Comparison of ENCODE assay signal across 8 mouse cellular contexts in the genomic region with DNA sequence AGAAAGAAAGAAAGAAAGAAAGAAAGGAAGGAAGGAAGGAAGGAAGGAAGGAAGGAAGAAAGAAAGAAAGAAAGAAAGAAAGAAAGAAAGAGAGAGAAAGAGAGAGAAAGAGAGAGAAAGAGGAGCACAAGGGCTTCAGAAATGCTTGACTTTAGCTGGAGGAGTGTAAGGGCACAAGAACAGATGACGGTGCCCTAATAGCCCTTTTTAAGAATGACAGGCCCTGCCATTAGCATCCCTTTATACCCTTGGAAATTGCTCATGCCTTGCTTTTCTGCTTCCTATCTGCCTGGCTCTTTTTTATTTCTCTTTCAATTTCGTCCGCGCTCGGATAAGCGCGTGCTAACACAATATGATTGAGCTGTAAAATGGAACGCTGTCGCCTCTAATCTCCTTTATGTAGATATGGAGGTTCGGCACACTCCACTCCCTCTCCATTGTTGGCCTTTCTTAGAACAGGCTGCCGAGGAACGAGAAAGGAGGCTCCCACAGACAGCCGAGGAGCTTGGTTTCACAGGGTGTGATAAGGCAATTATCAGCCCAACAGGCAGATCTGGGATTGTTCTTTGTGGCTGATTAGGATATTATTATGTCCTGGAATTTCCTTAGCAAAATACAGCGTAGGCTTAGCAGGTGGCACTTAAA.
DNase-seq lines count a peak whose midpoint lies in the region; ATAC-seq lines count a peak whose summit lies in the region.

No protein-coding gene starts in this region.

- DNase-seq in left cerebral cortex, postnatal 25 days (ENCODE audit: low spot score in 2 of 2), result peak; percentile 5 to 8
- DNase-seq in left cerebral cortex, postnatal 10 days (ENCODE audit: extremely low spot score in 1 of 2, low spot score in 2 of 2), result no peak
- DNase-seq in embryonic facial prominence, embryonic 10.5 days (ENCODE audit: low spot score), result no peak
- no peak for DNase-seq in ovary, postnatal 10 days (ENCODE audit: low spot score)

- H3K36me3 ChIP-seq in embryonic facial prominence, embryonic 10.5 days (replicated peaks), result no peaks in the 10 kb centered on the region
- no peaks in the 10 kb centered on the region for H3K36me3 ChIP-seq in intestine, embryonic 16.5 days (ENCODE audit: control insufficient read depth, insufficient read depth, low read length)
- H3K36me3 ChIP-seq in neural tube, embryonic 14.5 days (ENCODE audit: control insufficient read depth, insufficient read depth, low read length), result no peaks in the 10 kb centered on the region
- no peaks in the 10 kb centered on the region for H3K36me3 ChIP-seq in kidney, embryonic 15.5 days

- no peak overlapping the region for H3K27ac ChIP-seq in embryonic facial prominence, embryonic 10.5 days (replicated peaks)
- no peak overlapping the region for H3K27ac ChIP-seq in intestine, embryonic 16.5 days (ENCODE audit: low read length)
- no peak overlapping the region for H3K27ac ChIP-seq in neural tube, embryonic 14.5 days (ENCODE audit: low read depth, low read length)
- no peak overlapping the region for H3K27ac ChIP-seq in kidney, embryonic 15.5 days

- 0 out of 2 replicates have a peak overlapping the region, but pooled peaks have one; percentile 18 for H3K4me3 ChIP-seq in embryonic facial prominence, embryonic 10.5 days
- peak overlapping the region; percentile 19; the same call in 1 of the 2 replicates for H3K4me3 ChIP-seq in intestine, embryonic 16.5 days (ENCODE audit: low read length)
- no peak overlapping the region for H3K4me3 ChIP-seq in neural tube, embryonic 14.5 days (ENCODE audit: low read depth, low read length)
- no peak overlapping the region for H3K4me3 ChIP-seq in kidney, embryonic 15.5 days (replicated peaks)

- 0 out of 2 replicates have a peak overlapping the region, but pooled peaks have one; percentile 19 for H3K4me2 ChIP-seq in intestine, embryonic 16.5 days (ENCODE audit: low read depth, low read length)
- peak overlapping the region; percentile 21 for H3K4me2 ChIP-seq in neural tube, embryonic 14.5 days (ENCODE audit: low read depth, low read length)
- no peak overlapping the region for H3K4me2 ChIP-seq in kidney, embryonic 15.5 days

- 66% methylated on average over 14 of the region's 14 CpGs for WGBS in embryonic facial prominence, embryonic 10.5 days
- WGBS in intestine, embryonic 16.5 days, result 53% methylated on average over 14 of the region's 14 CpGs
- WGBS in neural tube, embryonic 14.5 days, result 12% methylated on average over 14 of the region's 14 CpGs
- WGBS in kidney, embryonic 15.5 days, result 58% methylated on average over 14 of the region's 14 CpGs

- no peaks in the 10 kb centered on the region for H3K4me1 ChIP-seq in embryonic facial prominence, embryonic 10.5 days
- H3K4me1 ChIP-seq in intestine, embryonic 16.5 days (ENCODE audit: control insufficient read depth, insufficient read depth, low read length), result no peaks in the 10 kb centered on the region
- H3K4me1 ChIP-seq in neural tube, embryonic 14.5 days (ENCODE audit: control insufficient read depth, insufficient read depth, low read length), result no peaks in the 10 kb centered on the region
- no peaks in the 10 kb centered on the region for H3K4me1 ChIP-seq in kidney, embryonic 15.5 days

- H3K9me3 ChIP-seq in embryonic facial prominence, embryonic 10.5 days, result no peaks in the 10 kb centered on the region
- no peaks in the 10 kb centered on the region for H3K9me3 ChIP-seq in intestine, embryonic 16.5 days (ENCODE audit: control insufficient read depth, low read length)
- no peaks in the 10 kb centered on the region for H3K9me3 ChIP-seq in neural tube, embryonic 14.5 days (ENCODE audit: control insufficient read depth, low read length)
- no peaks in the 10 kb centered on the region for H3K9me3 ChIP-seq in kidney, embryonic 15.5 days (replicated peaks)

- no peaks in the 10 kb centered on the region for H3K27me3 ChIP-seq in embryonic facial prominence, embryonic 10.5 days (replicated peaks; ENCODE audit: low read depth, poor library complexity, severe bottlenecking)
- H3K27me3 ChIP-seq in intestine, embryonic 16.5 days (replicated peaks; ENCODE audit: control insufficient read depth, insufficient read depth, low read length), result no peaks in the 10 kb centered on the region
- H3K27me3 ChIP-seq in neural tube, embryonic 14.5 days (ENCODE audit: control insufficient read depth, insufficient read depth, low read length), result no peaks in the 10 kb centered on the region
- H3K27me3 ChIP-seq in kidney, embryonic 15.5 days, result no peaks in the 10 kb centered on the region

- intact Hi-C loops in left cerebral cortex, postnatal 25 days (cut with DNase I), result no loop called here
- intact Hi-C loops in left cerebral cortex, postnatal 10 days (cut with DNase I), result no loop called here

- ATAC-seq in intestine, embryonic 16.5 days, result peak; percentile 67; the same call in 1 of the 2 replicates
- ATAC-seq in neural tube, embryonic 14.5 days (ENCODE audit: low read depth), result no peak
- ATAC-seq in erythroblast, adult 5-6 weeks (replicated peaks; ENCODE audit: low FRiP score, poor library complexity, severe bottlenecking), result no peak
- ATAC-seq in kidney, embryonic 15.5 days (replicated peaks; ENCODE audit: low FRiP score), result no peak

- no peak overlapping the region for H3K9ac ChIP-seq in intestine, embryonic 16.5 days (ENCODE audit: low read depth, low read length)
- no peak overlapping the region; the same call in 1 of the 2 replicates for H3K9ac ChIP-seq in neural tube, embryonic 14.5 days (replicated peaks; ENCODE audit: low read depth, low read length)
- no peak overlapping the region for H3K9ac ChIP-seq in kidney, embryonic 15.5 days

Comparison
In these comparisons a context has a peak if more than half of its experiments do, and no peak if none do; other contexts are left out.
1. DNase-seq: peak in left cerebral cortex, postnatal 25 days (2 of 2); none in left cerebral cortex, postnatal 10 days (0 of 2), embryonic facial prominence, embryonic 10.5 days (single experiment) and ovary, postnatal 10 days (single experiment).
2. H3K4me3 ChIP-seq: peak in embryonic facial prominence, embryonic 10.5 days (single experiment) and intestine, embryonic 16.5 days (single experiment); none in neural tube, embryonic 14.5 days (single experiment) and kidney, embryonic 15.5 days (single experiment).